Mouse (Mus musculus): ENCODE results near the gene Gm1043.
A peak's percentile ranks its signal among the peaks of the same experiment; 100 is the strongest.

Gene Gm1043

DNA sequence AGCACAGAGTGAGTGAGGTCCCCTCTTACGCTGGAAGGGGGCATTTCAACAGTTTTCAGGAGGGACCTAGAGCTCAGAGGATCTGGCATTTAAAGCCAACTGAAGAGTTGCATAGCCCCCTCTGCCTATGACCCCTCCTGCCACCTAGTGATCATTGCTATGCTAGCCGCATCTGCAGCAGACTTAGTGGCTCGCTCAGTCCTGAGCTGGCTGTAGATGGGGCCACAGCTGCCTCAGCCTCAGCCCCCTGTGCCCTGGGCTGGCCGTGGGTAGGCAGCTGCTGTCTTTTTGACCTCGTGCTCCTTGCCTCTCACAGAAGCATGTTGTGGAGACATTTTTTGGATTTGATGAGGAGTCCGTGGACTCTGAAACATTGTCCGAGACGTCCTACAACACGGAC lies 32.0 kb downstream of the Gm1043 start:
- no peak for DNase-seq (ENCODE audit: low spot score)

DNA sequence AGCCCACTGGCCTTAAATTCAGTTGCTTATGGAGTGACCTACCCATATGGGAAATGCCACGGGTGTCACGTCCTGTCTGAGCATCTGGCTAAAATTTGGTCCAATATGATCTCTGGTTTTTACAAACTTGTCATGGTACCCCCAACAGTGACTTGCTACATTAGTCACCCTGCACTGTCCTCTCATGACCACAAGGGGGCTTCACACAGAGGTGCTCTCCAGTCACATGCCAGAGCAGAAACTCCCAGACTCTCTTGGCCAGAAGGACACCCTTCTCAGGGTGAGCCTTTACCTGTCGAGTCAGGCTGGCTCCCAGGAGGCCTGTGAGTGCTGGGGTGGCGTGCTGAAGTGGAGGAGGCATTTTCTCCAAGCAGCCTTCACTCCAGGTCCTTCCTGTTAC lies 33.1 kb downstream of the Gm1043 start:
- no peak for DNase-seq (ENCODE audit: low spot score)

DNA sequence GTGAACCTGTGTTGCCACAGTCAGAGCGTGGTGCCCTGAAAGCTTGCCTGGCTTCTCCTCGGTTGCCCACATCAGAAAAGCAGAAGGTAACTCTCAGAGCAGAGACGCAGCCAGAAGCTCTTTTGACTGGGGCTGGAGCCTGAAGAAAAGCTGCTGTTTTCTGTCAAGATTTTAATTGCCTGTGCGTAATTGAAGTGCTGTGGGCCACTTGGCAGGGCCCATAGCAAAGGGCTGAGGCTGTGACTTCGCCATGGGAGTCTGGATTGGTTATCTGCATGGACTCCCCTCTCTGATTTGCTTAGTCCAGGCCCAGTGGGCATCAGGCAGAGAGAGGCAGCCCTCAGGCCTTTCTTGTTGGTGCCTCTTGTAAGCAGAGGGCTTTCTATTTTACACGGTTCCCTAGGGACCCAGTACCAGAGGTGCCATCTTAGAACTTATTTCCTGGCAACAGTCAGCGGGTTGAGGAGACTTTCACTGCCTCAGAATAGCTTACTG lies 36.1 kb downstream of the Gm1043 start:
- DNase-seq (ENCODE audit: low spot score) = no peak

DNA sequence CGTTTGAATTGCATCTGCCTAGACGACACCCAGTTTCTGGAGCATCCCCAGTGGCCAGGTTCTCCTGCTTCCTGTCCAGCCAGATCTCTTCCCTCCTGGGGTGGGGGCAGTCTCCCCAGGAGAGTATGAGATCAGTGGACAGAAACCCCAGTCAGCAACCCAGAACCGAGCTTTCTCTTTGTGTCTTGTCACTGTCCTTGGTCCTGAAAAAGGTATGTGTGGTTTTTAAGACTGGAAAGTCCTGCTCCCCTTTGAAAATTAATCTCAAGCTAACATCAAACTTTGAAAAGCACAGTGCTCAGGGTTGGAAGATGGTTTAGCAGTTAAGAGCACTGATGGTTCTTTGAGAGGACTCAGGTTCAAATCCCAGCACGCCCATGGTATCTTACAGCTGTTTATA lies 46.7 kb downstream of the Gm1043 start:
- DNase-seq (ENCODE audit: low spot score) = no peak

DNA sequence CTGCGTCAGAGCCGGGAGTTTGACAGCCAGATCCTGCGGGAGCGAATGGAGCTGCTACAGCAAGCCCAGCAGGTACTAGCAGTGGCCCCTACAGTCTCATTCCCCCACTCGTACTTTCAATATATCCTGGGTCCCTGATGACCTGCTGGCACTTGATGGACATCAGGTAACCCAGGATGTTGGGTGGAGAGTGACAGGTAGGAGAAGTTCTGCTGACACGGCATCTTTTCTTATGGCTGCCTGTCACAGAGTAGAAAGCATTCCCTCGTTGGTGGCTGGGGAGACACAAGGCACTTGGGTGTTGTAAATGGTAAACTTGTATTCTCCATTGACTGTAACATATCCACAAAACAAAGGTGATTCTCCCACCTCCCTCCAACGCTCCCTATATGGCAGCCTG lies 56.6 kb downstream of the Gm1043 start:
- DNase-seq (ENCODE audit: low spot score) = no peak

DNA sequence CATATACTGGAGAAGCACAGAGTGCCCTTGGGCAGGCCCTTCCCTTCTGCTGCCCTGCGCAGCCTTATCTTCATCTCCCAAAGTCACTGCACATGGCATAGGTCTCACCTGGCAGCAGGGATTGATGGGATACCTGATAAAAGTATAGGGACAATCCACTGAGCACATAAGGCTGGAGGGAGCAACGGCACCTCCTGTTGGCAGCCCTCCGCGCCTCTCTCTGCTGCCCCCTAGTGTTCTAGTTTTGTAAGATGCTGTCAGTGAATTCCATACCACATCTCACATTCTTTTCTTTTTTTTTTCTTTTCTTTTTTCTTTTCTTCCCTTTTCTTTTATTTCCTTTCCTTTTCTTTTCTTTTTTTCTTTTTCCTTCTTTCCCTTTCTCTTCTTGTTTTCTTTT lies 62.4 kb downstream of the Gm1043 start:
- DNase-seq (ENCODE audit: low spot score) = peak; percentile 34

DNA sequence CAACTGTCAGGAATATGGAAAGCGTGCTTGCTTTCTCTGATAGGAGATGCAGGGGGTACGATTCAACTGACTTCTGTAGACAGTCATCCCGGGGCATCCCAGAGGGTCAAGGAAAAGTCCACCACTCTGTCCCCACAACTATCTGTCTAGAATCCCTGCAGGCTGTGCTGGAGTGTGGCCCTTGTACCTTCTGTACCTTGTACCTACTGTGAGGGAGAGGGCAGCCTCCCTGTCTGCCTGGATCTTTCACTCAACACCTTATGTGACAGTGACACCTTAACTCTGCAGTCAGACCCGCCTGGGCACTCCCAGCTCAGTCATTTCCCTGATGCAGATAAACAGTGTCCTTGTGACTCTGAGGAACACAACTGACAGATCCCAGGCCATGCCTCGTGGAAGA lies 65.5 kb downstream of the Gm1043 start:
- no peak for DNase-seq (ENCODE audit: low spot score)

DNA sequence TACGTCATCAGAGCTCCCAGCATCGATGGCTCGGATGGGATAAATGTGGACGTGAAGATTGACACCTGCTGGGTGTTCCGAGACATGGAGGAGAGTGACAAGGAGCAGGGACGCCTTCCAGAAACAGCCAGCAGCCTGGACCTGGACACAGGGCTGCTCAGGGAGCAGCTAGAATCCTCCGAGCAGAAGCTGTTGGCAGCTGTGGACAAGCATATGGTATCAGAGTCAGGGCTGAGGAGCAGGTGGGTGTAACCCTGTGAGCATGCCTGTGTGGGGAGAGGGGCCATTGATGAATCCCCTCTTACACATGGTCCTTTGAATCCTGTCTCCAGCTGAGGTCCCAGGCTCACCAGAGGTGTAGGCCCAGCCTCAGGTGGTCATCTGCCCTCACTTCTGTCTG lies 69.3 kb downstream of the Gm1043 start:
- DNase-seq (ENCODE audit: low spot score) = no peak

DNA sequence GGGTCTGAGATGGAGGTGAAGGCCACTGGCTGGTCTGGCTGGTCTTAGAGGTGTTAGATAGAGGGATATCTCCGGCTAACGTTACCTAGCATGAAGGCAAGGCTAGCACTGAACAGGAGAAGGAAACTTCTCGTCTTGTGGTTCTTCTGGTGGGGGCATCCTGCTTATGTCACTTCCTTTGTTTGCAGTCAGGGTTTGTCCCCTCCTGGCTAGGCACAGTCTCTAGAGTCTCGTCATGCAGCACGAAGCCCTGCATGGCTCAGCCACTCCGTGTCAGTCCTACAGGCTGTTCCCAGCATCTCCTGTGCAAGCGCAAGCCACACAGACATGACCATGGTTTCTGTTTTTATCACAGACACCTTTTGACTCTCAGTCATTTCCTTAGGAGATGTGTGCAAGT lies 73.2 kb downstream of the Gm1043 start:
- no peak for DNase-seq (ENCODE audit: low spot score)

DNA sequence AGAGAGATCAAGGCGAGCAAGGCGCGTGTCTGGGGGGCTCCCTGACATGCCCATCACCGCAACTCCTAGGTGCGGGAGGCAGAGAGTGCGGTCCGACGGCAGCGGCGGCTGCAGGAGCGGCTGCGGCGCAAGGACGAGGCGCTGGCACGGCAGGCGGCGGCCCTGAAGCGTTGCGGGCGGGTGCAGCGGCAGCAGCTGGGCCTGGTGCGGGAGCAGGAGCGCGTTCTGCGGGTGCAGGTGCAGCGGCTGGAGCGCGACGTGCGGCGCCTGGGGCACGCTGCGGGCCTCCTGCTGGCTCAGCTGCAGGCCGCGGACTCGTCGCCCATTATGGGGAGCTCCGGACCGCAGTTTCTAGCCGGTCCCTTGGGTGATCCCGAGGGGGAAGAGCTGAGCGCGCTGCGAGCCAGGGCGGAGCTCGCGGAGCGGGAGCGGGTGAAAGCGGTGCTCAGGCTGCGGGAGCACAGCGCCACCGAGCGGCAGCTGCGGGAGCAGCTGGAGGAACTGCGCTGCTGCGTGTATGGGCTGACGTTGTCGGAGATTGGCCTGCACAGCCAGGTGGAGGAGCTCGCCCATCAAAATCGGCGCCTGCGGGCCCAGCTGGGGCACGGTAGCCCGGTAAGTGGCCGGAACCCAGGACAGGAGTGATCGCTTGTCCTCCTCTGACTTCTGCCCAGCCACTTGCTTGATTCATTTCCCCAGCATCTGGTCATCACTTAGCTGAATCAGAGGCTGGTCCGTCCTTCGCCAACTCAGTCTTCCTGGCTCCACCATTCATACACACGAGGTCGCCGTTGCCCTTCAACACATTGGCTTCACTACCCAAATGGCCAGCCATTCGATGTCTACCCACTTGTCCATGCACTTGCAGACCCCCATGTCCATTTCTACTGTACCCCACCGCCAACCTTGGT lies 78.0 kb downstream of the Gm1043 start:
- DNase-seq (ENCODE audit: low spot score) = peak; percentile 26

DNA sequence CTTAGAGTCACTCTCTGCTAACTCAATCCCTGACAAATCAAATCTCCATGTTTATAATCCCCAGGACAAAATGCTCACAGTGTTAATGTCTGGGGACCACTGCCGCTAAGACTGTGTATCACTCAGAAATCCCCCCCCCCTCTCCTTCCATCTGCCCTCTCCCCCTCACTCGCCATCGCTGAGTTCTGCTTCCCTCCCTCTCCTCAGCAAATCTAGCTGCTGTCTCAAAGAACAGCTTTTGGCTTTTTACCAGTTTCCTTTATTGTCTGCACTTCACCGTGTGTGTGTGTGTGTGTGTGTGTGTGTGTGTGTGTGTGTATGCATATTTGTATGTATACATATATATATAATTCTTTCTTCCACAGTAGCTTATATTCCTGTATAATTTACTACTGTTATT lies 91.3 kb downstream of the Gm1043 start:
- DNase-seq (ENCODE audit: low spot score) = no peak

DNA sequence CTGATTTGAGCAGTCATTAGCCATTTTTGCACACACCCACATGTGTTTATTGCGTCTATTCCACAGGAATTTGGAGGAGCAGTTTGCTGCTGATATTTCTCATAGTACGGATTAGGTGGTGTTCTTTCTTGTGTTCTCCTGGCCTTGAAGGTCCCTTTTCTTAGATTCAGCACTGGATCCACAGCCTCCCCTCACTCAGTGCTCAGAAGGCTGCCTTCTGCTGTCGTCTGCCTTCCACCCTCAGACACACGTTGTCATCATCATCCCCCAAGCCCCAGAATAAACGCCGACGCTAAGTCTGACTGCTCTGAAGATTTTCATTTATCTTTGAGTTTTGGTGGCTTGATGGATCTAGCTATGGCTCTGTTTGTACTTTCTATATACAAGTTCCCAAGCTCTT lies 91.9 kb downstream of the Gm1043 start:
- DNase-seq (ENCODE audit: low spot score) = no peak

DNA sequence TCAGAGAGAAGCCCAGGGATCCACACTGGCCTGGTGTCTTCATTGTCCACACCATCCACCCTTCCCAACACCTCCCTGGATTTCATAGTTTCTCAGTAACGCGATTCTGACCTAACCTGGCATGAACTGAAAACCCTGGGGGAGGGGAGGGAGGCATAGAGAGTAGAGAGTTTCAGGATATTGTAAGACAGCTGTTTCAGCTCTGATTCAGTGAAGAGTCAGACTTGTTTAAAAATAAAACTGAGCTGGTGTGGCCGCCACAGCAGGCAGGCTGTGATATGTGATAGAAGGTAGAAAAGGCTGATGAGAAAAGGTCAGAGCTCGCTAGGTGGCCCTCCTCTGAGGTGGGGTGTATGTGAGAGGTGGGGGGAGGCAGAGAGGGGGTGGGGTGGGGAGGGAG lies 93.6 kb downstream of the Gm1043 start:
- no peak for DNase-seq (ENCODE audit: low spot score)

DNA sequence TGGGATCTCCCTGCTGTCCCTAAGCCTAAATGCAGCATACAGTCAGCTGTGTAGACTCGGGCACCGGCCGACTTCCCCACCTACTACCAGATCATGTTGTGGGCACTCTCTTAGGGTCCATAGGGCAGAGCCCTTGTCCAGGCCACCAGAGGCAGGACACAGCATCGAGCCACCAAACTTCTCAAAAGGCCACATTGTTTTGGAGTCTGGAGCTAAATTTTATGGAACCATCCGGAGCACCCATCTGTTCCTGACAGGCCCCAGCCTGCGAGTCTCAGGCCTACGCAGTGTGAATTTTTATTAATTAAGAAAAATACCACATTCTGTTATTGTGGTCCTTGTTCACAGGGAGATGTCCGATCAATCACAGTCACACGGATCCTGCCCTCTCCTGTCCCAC lies 94.7 kb downstream of the Gm1043 start:
- DNase-seq (ENCODE audit: low spot score) = no peak

DNA sequence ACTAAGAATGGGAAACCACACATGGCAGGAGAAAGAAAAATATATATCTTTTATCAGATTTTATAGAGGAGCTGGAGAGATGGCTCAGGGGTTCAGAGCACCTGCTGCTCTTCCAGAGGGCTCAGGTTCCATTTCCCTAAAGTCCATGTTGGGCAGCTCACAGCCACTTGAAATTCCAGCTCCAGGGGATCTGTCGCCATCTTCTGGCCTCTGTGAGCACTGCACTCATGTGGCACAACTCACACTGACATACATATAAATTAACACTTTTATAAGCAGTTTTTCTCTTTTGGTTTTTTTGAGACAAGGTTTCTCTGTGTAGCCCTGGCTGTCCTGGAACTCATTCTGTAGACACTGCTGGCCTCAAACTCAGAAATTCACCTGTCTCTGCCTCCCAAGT lies 95.5 kb downstream of the Gm1043 start:
- DNase-seq (ENCODE audit: low spot score) = no peak

DNA sequence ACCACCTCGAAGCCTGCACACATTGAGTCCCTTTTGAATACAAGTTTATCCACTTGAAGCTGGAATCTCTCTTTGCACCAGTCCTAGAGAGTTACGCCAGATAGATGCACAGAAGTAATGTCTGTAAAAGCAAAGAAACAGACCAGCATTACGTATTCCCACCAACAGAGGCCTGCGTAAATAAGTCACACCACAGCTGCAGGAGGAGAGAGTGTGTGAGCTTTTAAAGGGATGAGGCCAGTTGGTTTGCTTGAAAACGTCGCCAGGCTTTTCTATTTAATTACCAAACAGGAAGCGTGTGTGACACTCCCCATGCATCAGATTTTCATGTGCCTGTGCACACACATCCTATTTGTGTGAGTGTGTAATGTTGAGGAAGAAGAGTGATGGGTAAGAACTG lies 99.4 kb downstream of the Gm1043 start:
- no peak for DNase-seq (ENCODE audit: low spot score)

DNA sequence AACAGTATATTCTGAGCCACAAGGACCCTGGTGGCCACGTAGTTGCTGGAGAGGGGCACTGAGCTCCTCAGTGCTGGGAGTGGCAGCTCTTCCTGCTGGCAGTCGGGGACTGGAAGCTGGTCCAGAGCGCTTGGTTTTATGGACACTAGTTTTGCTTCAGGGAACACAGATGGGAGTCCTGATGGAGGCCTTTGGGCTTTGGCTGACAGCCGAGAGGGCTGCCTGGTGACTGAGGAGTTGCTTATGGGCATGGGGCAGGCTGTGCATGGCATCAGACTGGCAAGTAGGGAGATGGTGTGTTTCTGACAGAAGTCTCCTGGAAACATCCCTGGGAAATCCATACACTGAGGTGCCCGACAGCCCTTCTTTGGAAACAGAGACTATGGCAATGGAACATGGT lies 105.2 kb downstream of the Gm1043 start:
- DNase-seq (ENCODE audit: low spot score) = no peak

DNA sequence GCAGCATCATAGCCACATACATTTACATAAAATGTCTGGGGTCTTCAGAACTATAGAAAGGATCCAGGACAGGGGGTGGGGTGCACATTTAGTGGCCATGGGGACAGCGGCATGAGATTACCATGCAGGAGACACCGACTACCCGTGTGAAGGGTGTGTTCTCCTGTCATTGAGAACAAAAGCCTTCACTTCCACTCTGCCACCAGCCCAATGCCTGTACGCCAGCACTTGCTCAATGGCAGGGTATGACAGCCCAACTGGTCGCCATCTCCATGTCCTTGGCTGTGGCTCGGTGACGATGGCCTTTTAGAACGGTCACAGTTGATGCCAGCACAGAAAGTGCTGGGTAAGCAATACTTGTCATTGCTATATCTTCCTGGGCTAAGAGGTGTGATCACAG lies 111.0 kb downstream of the Gm1043 start:
- no peak for DNase-seq (ENCODE audit: low spot score)

DNA sequence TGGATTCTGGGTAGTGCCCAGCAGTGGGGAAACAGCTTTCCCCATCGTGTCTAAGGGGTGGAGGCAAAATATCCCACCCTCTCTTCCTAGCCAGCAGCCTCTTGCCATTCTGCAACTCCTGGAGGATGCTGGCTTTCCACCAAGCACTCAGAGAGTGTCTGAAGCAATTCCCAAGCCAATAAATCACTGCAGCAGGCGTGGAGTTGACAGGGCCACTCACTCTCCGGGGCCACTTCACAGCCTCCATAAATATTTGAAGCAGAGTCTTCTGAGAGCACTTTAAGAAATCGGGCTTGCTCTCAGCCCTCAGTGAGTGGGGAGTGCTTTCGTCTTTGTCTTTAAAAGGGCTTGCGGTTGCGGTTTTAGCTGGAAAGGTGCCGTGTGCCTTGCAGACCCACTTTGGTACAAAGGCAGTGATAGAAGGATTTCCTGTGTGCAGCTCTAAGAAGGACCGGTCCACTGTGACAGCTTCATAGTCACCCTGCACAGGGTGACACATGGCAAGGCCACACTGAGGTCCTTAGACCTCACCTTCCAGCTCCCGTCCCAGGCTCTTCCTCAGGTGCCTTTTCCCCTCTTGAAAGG lies 111.6 kb downstream of the Gm1043 start:
- no peak for DNase-seq (ENCODE audit: low spot score)

DNA sequence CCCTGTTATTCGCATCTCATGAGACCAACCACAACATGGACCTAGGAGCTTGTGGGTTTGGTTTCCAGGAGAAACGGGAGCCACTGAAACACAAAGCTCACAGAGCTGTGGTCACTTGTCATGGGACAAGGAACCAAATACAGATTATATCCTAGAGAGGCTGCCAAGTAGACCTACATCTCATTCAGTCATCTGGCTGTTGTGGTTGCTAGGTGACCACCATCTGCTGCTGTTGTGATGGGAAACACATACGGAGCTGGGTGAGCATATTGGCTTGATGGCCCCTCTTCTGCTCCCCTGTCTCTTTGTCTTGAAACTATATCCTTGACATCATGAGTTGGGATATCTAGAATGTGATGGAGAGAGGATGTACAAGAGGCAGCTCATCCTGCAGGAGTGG lies 112.3 kb downstream of the Gm1043 start:
- DNase-seq (ENCODE audit: low spot score) = no peak

DNA sequence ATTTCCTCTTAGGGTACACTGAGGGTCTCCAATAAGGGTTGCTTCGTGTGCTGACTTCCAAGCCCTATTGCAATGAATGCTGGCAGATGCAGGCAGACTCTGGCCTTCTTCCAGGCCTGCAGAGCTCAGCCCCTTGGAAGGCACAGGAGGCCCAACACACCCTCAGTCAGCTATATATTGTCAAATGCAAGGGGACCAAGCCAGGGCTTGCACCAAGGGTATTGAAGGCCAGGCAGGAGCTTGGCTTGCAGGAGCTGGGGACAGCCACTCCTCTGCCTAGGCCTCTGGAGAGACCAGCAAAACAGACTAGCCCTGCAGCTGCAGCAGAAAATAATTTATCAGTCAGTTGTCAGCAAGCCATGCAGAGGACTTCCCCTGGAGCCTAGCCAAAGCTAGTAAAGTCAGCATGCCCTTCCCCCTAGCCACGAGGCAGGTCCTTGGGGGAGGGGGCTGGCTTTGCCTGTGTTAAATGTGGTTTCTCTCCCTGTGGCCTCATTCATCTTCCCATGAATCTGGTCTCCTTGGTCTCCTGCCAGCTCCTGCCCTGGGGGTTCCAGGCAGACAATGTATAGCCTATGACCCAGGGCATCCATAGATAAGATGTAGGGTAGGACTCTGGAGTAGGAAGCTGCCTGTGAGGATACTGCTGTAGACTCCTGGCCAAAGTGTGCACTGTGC lies 113.0 kb downstream of the Gm1043 start:
- DNase-seq (ENCODE audit: low spot score) = no peak

DNA sequence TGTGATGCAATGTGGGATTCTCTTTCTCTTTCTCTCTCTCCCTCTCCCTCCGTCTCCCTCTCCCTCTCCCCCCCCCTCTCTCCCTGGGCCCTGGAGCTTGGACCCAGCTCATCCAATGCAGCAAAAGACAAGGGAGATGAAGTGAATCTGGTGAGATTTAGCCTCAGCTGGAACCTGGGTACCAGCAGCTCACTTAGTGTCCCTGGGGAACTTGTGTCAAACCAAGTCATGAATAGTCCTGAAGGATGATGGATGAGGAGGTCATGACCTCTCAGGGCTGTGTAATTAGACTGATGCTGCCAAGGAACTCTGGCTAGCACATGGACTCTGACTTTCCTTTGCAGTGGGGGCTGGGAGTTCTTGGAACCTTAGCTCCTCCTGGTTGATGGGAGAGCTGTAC lies 117.1 kb downstream of the Gm1043 start:
- no peak for DNase-seq (ENCODE audit: low spot score)

DNA sequence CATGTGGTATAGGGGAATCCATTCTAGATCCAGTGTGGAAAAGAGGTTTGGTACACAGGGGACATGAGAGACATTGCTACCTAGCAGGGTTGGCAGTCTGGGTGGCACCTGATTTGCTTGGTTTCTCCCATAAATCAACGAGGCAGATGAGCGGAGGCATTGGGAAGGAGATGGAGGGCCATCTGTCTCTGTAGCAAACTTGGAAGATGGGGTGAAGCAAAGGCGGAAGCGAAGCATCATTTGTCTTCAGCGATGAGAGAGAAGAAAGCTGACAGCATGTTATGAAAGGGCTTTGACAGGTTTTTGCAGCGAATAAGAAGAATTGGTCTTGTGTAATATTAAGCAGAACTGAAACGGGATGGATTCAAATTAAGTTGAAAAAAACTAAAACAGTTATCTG lies 119.7 kb downstream of the Gm1043 start:
- DNase-seq (ENCODE audit: low spot score) = no peak
